Mouse (Mus musculus) megakaryocyte, embryonic 14.5 days (primary cell): ENCODE results near the gene Tmem88.

Experiments used
- FLI1 ChIP-seq: IDR thresholded peaks from 2 replicates; pipeline ENCODE4 v1.6.1; 2012; ENCODE audit warnings: low read length, inconsistent platforms, mixed read lengths
- GATA1 ChIP-seq: IDR thresholded peaks from 3 replicates; pipeline ENCODE4 v1.6.1; 2012; ENCODE audit warnings: mixed read lengths, low read length, inconsistent platforms, borderline replicate concordance

GRCm38 (mm10) chr11:69390400-69391034 is 7.5 kb downstream of the Tmem88 start:
- TF ChIP-seq GATA1 (no peak), FLI1 (no peak)
